Mouse (Mus musculus) bone marrow macrophage, adult 2 months (primary cell): ENCODE data around the gene Camkv.

Source experiments
- CTCF ChIP-seq: IDR thresholded peaks from 2 replicates; pipeline ENCODE4 v1.5.1; 2012; ENCODE audit warnings: low read depth, mild to moderate bottlenecking, low read length, moderate library complexity
- POLR2A ChIP-seq: IDR thresholded peaks from 2 replicates; pipeline ENCODE4 v1.6.1; 2012; ENCODE audit warnings: mild to moderate bottlenecking, low read depth, low read length, borderline replicate concordance

DNA sequence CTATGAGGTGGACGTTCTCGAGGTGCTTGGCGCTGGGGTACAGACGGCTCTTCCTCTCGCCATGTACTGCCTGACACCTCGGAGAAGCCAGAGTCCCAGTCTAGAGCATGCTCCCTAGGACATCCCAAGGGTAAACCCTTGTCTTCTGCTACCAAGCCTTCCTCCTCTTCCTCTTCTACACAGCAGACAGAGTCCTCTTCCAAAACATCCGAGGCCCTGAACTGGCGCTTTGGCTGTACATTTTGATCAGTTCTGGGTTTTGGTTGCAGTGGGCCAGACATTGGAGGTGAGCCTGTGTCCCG, 49.2 kb downstream of the Camkv start:
- no peak for TF ChIP-seq CTCF
- no peak for TF ChIP-seq POLR2A
